Mouse (Mus musculus): ENCODE measurements around the gene Abca8a.

GRCm38 (mm10) chr11:110010836-110011546 is 84.8 kb downstream of the Abca8a start:
- TF ChIP-seq CTCF (IDR thresholded peaks at IDR 0.05; ENCODE audit: low read depth, low read length) = no peak
- no peak for TF ChIP-seq POLR2AphosphoS5 (IDR thresholded peaks at IDR 0.05; ENCODE audit: insufficient replicate concordance, low read depth, low read length)
- TF ChIP-seq GATA1 (IDR thresholded peaks at IDR 0.05; ENCODE audit: borderline replicate concordance, low read length) = no peak
